Mouse (Mus musculus): ENCODE results near the gene Utp18. TPM values are rescaled to one million over a fixed set of nuclear protein-coding genes. Genes with fewer than 3 reads are reported as not detected.

Gene Utp18
- polyA plus RNA-seq, 2 experiments, result 20.5 to 29.7 TPM

DNA sequence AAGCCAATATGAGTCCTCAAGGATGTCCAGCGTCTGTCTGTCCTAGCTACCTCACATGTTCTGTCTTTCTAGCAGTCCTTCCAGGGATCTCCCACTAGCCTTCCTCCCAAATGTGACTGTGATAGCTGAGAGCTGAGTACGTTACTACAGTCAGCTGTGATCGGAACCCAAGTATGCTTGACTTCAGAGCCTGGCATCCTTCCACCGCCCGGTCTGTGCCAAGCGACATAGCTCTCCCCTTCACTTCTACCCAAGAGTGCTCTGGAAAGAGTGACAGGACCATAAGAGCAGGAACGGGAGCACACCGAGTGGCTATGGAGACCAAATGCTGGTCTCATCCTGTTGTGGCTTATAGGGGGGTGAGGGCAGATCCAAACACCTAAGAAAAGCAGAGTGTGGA is 55.6 kb downstream of the Utp18 start:
- no peaks in the 10 kb centered on the region for H3K27me3 ChIP-seq (ENCODE audit: control insufficient read depth, insufficient read depth, low read length)
- no peak overlapping the region for H3K9ac ChIP-seq (ENCODE audit: low read depth, low read length, severe bottlenecking)
- H3K36me3 ChIP-seq (ENCODE audit: control insufficient read depth, insufficient read depth, low read length), result no peaks in the 10 kb centered on the region
- H3K4me1 ChIP-seq (ENCODE audit: control insufficient read depth, insufficient read depth, low read length), result no peaks in the 10 kb centered on the region
- H3K27ac ChIP-seq (replicated peaks; ENCODE audit: low read depth, low read length), result no peak overlapping the region
- TF ChIP-seq POLR2A (IDR thresholded peaks at IDR 0.05; ENCODE audit: borderline replicate concordance, extremely low read depth, insufficient read depth, insufficient read length), result no peak
- DNase-seq (ENCODE audit: low spot score) (no peak), ATAC-seq (ENCODE audit: low FRiP score, low read depth) (no peak)
- H3K4me2 ChIP-seq (replicated peaks; ENCODE audit: low read depth, low read length, severe bottlenecking), result no peak overlapping the region
- H3K4me3 ChIP-seq (replicated peaks; ENCODE audit: low read length), result no peak overlapping the region
- 89% methylated on average over 8 of the region's 8 CpGs for WGBS
- H3K9me3 ChIP-seq (ENCODE audit: control insufficient read depth, low read length), result no peaks in the 10 kb centered on the region

DNA sequence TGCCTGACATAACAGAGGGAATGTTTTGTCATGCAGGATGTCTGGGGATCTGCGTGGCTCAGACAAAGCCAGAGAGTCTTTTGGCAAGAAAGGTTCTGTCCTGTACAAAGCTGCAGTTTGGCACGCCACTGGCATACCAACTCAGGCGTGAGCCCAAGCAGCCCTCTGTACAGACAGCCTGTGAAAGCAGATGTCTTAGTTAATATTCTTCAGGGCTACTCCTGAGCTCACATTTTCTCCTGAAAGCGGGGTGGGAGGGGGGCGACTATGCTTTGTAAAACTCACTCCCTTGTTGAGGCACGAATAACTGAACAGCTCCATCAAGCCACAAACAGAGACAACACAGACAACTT is 56.3 kb downstream of the Utp18 start:
- DNase-seq (ENCODE audit: low spot score), result no peak
- ATAC-seq (ENCODE audit: low FRiP score, low read depth), result no peak
- 71% methylated on average over 6 of the region's 6 CpGs for WGBS
- no peak overlapping the region for H3K4me3 ChIP-seq (replicated peaks; ENCODE audit: low read length)
- no peaks in the 10 kb centered on the region for H3K4me1 ChIP-seq (ENCODE audit: control insufficient read depth, insufficient read depth, low read length)
- no peaks in the 10 kb centered on the region for H3K36me3 ChIP-seq (ENCODE audit: control insufficient read depth, insufficient read depth, low read length)
- H3K27ac ChIP-seq (replicated peaks; ENCODE audit: low read depth, low read length), result no peak overlapping the region
- H3K9me3 ChIP-seq (ENCODE audit: control insufficient read depth, low read length), result no peaks in the 10 kb centered on the region
- no peaks in the 10 kb centered on the region for H3K27me3 ChIP-seq (ENCODE audit: control insufficient read depth, insufficient read depth, low read length)
- H3K9ac ChIP-seq (ENCODE audit: low read depth, low read length, severe bottlenecking), result no peak overlapping the region
- TF ChIP-seq POLR2A (IDR thresholded peaks at IDR 0.05; ENCODE audit: borderline replicate concordance, extremely low read depth, insufficient read depth, insufficient read length), result no peak
- H3K4me2 ChIP-seq (replicated peaks; ENCODE audit: low read depth, low read length, severe bottlenecking), result no peak overlapping the region

DNA sequence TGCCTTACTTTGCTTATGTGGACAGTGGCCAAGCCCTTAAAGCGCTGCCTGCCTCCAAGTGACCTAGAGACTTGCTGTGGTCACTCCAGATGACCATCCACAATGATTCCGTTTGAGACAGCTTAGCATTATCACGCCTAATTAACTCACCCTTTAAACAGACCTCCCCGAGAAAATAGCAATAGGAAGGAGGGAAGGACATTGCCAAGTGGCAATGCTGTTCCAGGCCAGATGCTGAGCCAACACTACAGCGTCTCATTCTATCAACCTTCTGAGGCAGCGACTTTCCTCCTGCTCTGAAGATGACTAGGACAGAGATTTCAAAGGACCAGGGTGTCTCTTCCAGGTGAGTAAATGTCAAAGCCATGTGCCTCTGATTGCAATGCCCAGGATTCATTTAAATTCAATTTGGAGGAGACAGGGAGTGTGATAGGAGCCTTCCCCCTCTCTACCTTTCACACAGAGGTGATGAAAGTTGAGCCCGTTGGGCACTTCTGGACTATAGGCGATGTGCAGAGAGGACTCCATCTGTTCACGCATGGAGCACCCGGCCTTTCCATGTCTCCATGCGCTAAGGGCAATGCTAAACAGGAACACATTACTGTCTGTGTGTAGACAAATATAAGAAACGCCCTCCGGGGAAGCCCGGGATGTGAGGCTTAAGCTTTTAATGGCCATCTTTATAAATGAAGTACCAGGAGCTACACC is 56.8 kb downstream of the Utp18 start:
- Histone ChIP-seq H3K36me3 (ENCODE audit: control insufficient read depth, insufficient read depth, low read length) (no peaks in the 10 kb centered on the region), H3K4me2 (replicated peaks; ENCODE audit: low read depth, low read length, severe bottlenecking) (no peak overlapping the region), H3K4me1 (ENCODE audit: control insufficient read depth, insufficient read depth, low read length) (no peaks in the 10 kb centered on the region), H3K9ac (ENCODE audit: low read depth, low read length, severe bottlenecking) (no peak overlapping the region), H3K27me3 (ENCODE audit: control insufficient read depth, insufficient read depth, low read length) (no peaks in the 10 kb centered on the region), H3K4me3 (replicated peaks; ENCODE audit: low read length) (no peak overlapping the region), H3K9me3 (ENCODE audit: control insufficient read depth, low read length) (no peaks in the 10 kb centered on the region), H3K27ac (replicated peaks; ENCODE audit: low read depth, low read length) (no peak overlapping the region)
- 72% methylated on average over 14 of the region's 14 CpGs for WGBS
- no peak for ATAC-seq (ENCODE audit: low FRiP score, low read depth)
- no peak for DNase-seq (ENCODE audit: low spot score)
- TF ChIP-seq POLR2A (IDR thresholded peaks at IDR 0.05; ENCODE audit: borderline replicate concordance, extremely low read depth, insufficient read depth, insufficient read length), result no peak

DNA sequence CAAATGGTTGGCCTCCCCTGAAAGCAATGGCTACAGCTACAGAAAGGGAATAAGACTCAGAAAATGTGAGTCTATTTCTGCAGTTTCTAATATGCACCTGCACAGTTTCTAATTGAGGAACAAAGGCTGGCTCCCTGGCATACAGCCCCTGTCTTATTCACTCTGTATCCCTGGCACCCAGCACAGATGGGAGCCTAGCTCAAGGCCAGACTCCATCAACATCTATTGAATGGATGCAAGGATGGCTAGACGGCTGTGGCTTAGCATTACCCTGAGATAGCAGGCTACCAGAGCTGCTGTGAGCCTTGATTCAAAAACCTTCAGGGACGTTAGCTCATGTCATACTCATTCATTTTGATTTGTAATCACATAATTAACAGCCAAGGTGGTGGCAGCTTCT is 63.3 kb downstream of the Utp18 start:
- TF ChIP-seq POLR2A (IDR thresholded peaks at IDR 0.05; ENCODE audit: borderline replicate concordance, extremely low read depth, insufficient read depth, insufficient read length), result no peak
- no peak overlapping the region for H3K4me3 ChIP-seq (replicated peaks; ENCODE audit: low read length)
- DNase-seq (ENCODE audit: low spot score), result no peak
- no peak overlapping the region for H3K4me2 ChIP-seq (replicated peaks; ENCODE audit: low read depth, low read length, severe bottlenecking)
- H3K36me3 ChIP-seq (ENCODE audit: control insufficient read depth, insufficient read depth, low read length), result no peaks in the 10 kb centered on the region
- H3K4me1 ChIP-seq (ENCODE audit: control insufficient read depth, insufficient read depth, low read length), result peaks cover 14% of the 10 kb centered on the region
- H3K27me3 ChIP-seq (ENCODE audit: control insufficient read depth, insufficient read depth, low read length), result no peaks in the 10 kb centered on the region
- WGBS, result 71% methylated on average over 2 of the region's 2 CpGs
- no peak for ATAC-seq (ENCODE audit: low FRiP score, low read depth)
- no peak overlapping the region for H3K9ac ChIP-seq (ENCODE audit: low read depth, low read length, severe bottlenecking)
- H3K27ac ChIP-seq (replicated peaks; ENCODE audit: low read depth, low read length), result no peak overlapping the region
- no peaks in the 10 kb centered on the region for H3K9me3 ChIP-seq (ENCODE audit: control insufficient read depth, low read length)

DNA sequence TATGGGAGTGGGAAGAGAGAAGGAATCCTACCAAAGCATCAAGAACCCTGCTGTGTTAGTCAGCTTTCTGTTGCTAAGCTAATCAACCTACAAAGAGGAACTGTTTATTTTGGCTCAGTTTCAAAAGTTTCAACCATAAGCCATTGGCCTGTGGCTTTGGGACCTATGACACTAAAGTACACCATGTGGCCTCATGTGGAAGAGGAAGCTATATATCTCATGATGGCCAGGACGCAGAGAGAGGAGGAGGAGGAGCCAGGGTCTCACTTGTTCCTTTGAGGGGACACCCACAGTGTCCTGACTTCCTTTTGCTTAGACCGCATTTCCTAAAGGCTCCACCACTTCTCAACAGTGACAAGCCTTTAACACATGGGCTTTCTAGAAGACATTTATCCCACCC is 64.0 kb downstream of the Utp18 start:
- Histone ChIP-seq H3K9me3 (ENCODE audit: control insufficient read depth, low read length) (no peaks in the 10 kb centered on the region), H3K36me3 (ENCODE audit: control insufficient read depth, insufficient read depth, low read length) (no peaks in the 10 kb centered on the region), H3K9ac (ENCODE audit: low read depth, low read length, severe bottlenecking) (no peak overlapping the region), H3K27ac (replicated peaks; ENCODE audit: low read depth, low read length) (no peak overlapping the region), H3K27me3 (ENCODE audit: control insufficient read depth, insufficient read depth, low read length) (no peaks in the 10 kb centered on the region), H3K4me3 (replicated peaks; ENCODE audit: low read length) (no peak overlapping the region), H3K4me1 (ENCODE audit: control insufficient read depth, insufficient read depth, low read length) (peaks cover 14% of the 10 kb centered on the region), H3K4me2 (replicated peaks; ENCODE audit: low read depth, low read length, severe bottlenecking) (no peak overlapping the region)
- 65% methylated on average over 2 of the region's 2 CpGs for WGBS
- ATAC-seq (ENCODE audit: low FRiP score, low read depth) (no peak), DNase-seq (ENCODE audit: low spot score) (no peak)
- no peak for TF ChIP-seq POLR2A (IDR thresholded peaks at IDR 0.05; ENCODE audit: borderline replicate concordance, extremely low read depth, insufficient read depth, insufficient read length)

Data from limb, embryonic 14.5 days (tissue).